Mouse (Mus musculus) lung, postnatal 36 days (tissue): ENCODE data around the gene Etl4.
A peak's percentile ranks its signal among the peaks of the same experiment; 100 is the strongest.
"Not testable (repeated sequence)": the region's sequence is repeated elsewhere in the genome, so short reads cannot be mapped to it uniquely, and the experiment has no call there.

ENCODE experiments used
- DNase-seq: peaks from one replicate; pipeline ENCODE4 v3.0.0; 2022; ENCODE audit warnings: mixed read lengths

Gene Etl4

GRCm38 (mm10) chr2:20336176-20336575, 426.6 kb downstream of the Etl4 start:
- no peak for DNase-seq

GRCm38 (mm10) chr2:20339016-20339734, 429.6 kb downstream of the Etl4 start:
- peak; percentile 1 for DNase-seq

- peak; percentile 45 for DNase-seq
Observed at GRCm38 (mm10) chr2:20339919-20340318, 430.3 kb downstream of the Etl4 start.

- no peak for DNase-seq
Observed at GRCm38 (mm10) chr2:20346873-20347272, 437.3 kb downstream of the Etl4 start.

- DNase-seq, result no peak
Observed at GRCm38 (mm10) chr2:20349268-20349667, 439.7 kb downstream of the Etl4 start.

- no peak for DNase-seq
Observed at GRCm38 (mm10) chr2:20352796-20353195, 443.2 kb downstream of the Etl4 start.

- no peak for DNase-seq
Observed at GRCm38 (mm10) chr2:20377026-20377425, 467.4 kb downstream of the Etl4 start.

- not testable (repeated sequence) for DNase-seq
Observed at GRCm38 (mm10) chr2:20380874-20381273, 471.3 kb downstream of the Etl4 start.

GRCm38 (mm10) chr2:20394083-20394482, 484.5 kb downstream of the Etl4 start:
- no peak for DNase-seq

GRCm38 (mm10) chr2:20396978-20397377, 487.4 kb downstream of the Etl4 start:
- DNase-seq, result no peak

GRCm38 (mm10) chr2:20400556-20400955, 491.0 kb downstream of the Etl4 start:
- DNase-seq, result no peak

- DNase-seq, result peak; percentile 11
Observed at GRCm38 (mm10) chr2:20404395-20404794, 494.8 kb downstream of the Etl4 start.

GRCm38 (mm10) chr2:20407101-20407500, 497.5 kb downstream of the Etl4 start:
- DNase-seq, result no peak

GRCm38 (mm10) chr2:20414856-20415255, 505.3 kb downstream of the Etl4 start:
- DNase-seq, result no peak

- no peak for DNase-seq
Observed at GRCm38 (mm10) chr2:20416934-20417614, 507.5 kb downstream of the Etl4 start.

- DNase-seq, result no peak
Observed at GRCm38 (mm10) chr2:20417998-20418397, 508.4 kb downstream of the Etl4 start.

- DNase-seq, result no peak
Observed at GRCm38 (mm10) chr2:20419975-20420374, 510.4 kb downstream of the Etl4 start.

- DNase-seq, result no peak
Observed at GRCm38 (mm10) chr2:20422275-20422674, 512.7 kb downstream of the Etl4 start.

- DNase-seq, result no peak
Observed at GRCm38 (mm10) chr2:20433656-20434055, 524.1 kb downstream of the Etl4 start.

- no peak for DNase-seq
Observed at GRCm38 (mm10) chr2:20435530-20435929, 526.0 kb downstream of the Etl4 start.

- DNase-seq, result no peak
Observed at GRCm38 (mm10) chr2:20442731-20443130, 533.2 kb downstream of the Etl4 start.

GRCm38 (mm10) chr2:20443671-20444440, 534.3 kb downstream of the Etl4 start:
- DNase-seq, result no peak
